Mouse (Mus musculus) erythroblast, embryonic 14.5 days (primary cell): ENCODE results near the gene Yif1b.

Experiments
- GATA1 ChIP-seq: IDR thresholded peaks from 2 replicates; pipeline ENCODE4 v1.6.1; 2012; ENCODE audit warnings: low read length, inconsistent platforms, mixed read lengths
- TAL1 ChIP-seq: IDR thresholded peaks from 3 replicates; pipeline ENCODE4 v1.6.1; 2012; ENCODE audit warnings: low read length, inconsistent platforms, mixed read lengths

DNA sequence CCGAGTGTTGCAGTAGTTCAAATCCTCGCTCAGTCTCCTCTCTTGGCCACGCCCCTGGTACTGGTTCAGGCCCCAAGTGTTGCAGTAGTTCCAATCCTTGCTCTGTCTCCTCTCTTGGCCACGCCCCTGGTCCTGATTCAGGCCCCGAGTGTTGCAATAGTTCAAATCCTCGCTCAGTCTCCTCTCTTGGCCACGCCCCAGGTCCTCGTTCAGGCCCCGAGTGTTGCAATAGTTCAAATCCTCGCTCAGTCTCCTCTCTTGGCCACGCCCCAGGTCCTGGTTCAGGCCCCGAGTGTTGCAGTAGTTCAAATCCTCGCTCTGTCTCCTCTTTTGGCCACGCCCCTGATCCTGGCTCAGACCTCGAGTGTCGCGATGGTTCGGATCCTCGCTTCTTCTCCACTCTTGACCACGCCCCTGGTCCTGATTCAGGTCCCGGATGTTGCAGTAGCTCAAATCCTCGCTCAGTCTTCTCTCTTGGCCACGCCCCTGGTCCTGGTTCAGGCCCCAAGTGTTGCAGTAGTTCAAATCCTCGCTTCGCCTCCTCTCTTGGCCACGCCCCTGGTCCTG lies 25.8 kb upstream of the Yif1b start:
- TF ChIP-seq TAL1 (no peak), GATA1 (no peak)
